Mouse (Mus musculus) heart, embryonic 14.5 days (tissue): Measurements from ENCODE around the gene Rnf34. TPM values are rescaled to one million over a fixed set of nuclear protein-coding genes. Genes with fewer than 3 reads are reported as not detected.

Experiments
- ATAC-seq: fragments of 200-750 bp; cut with Nextera tagmentation; 2 replicates; pipeline ENCODE4 v1.8.0; 2017; ENCODE audit warnings: low read depth, moderate TSS enrichment; ENCODE audit not compliant: insufficient number of reproducible peaks, insufficient read depth, low FRiP score
- H3K27ac ChIP-seq, 2 experiments: fragments of 200-500 bp in 1 of 2; fragments of 300-500 bp in 1 of 2; sonication (generic) in 1 of 2; replicated peaks in 1 of 2; 2 replicates each; pipeline ENCODE4 v1.5.1; 2012 to 2014; ENCODE audit warnings: low read depth in 2 of 2, low read length in 2 of 2, control low read depth in 1 of 2, mild to moderate bottlenecking in 1 of 2, mixed read lengths in 1 of 2; ENCODE audit not compliant: control insufficient read depth in 1 of 2, insufficient read depth in 1 of 2
- H3K27me3 ChIP-seq: fragments of 300-500 bp; sonication (generic); 2 replicates; pipeline ENCODE4 v1.6.1; 2014; ENCODE audit warnings: mild to moderate bottlenecking, low read length, control low read depth; ENCODE audit not compliant: control insufficient read depth, insufficient read depth
- H3K36me3 ChIP-seq: fragments of 300-500 bp; sonication (generic); 2 replicates; pipeline ENCODE4 v1.6.1; 2014; ENCODE audit warnings: mild to moderate bottlenecking, control low read depth, low read length, mixed read lengths; ENCODE audit not compliant: control insufficient read depth, insufficient read depth
- H3K4me1 ChIP-seq, 2 experiments: fragments of 200-500 bp in 1 of 2; fragments of 300-500 bp in 1 of 2; sonication (generic) in 1 of 2; 2 replicates each; pipeline ENCODE4 v1.6.1; 2012 to 2014; ENCODE audit warnings: low read length in 2 of 2, control low read depth in 1 of 2, mixed read lengths in 1 of 2; ENCODE audit not compliant: control insufficient read depth in 2 of 2, insufficient read depth in 2 of 2
- H3K4me2 ChIP-seq: fragments of 300-500 bp; sonication (generic); 2 replicates; pipeline ENCODE4 v1.6.1; 2014; ENCODE audit warnings: mild to moderate bottlenecking, low read length
- H3K4me3 ChIP-seq, 2 experiments: fragments of 200-500 bp in 1 of 2; fragments of 300-500 bp in 1 of 2; sonication (generic) in 1 of 2; 2 replicates each; pipeline ENCODE4 v1.5.1; 2012 to 2014; ENCODE audit warnings: low read length in 2 of 2, mild to moderate bottlenecking in 2 of 2, control low read depth in 1 of 2, low read depth in 1 of 2, moderate library complexity in 1 of 2; ENCODE audit not compliant: control insufficient read depth in 1 of 2, insufficient read depth in 1 of 2
- H3K9ac ChIP-seq: fragments of 300-500 bp; sonication (generic); 2 replicates; pipeline ENCODE4 v1.6.1; 2014; ENCODE audit warnings: mild to moderate bottlenecking, low read length
- H3K9me3 ChIP-seq: fragments of 300-500 bp; sonication (generic); 2 replicates; pipeline ENCODE4 v1.6.1; 2016; ENCODE audit warnings: low read length, control low read depth; ENCODE audit not compliant: control insufficient read depth
- WGBS: fragments of 180-500 bp; shearing (Covaris S2); extraction: QIAGEN DNeasy Blood & Tissue Kit; methylation state at CpG from one replicate; pipeline ENCODE4 v1.1.7; 2014; 5-methylcytosine and 5-hydroxymethylcytosine counted together
- polyA plus RNA-seq: library from polyadenylated mRNA; unstranded; fragments of >200 nt; fragmentation: Nextera tagmentation; extraction: Ambion mirVana; gene quantifications from 2 replicates; pipeline ENCODE4 v1.2.1, GENCODE M21; 2014

The Rnf34 gene
- 30.1 and 34.7 TPM in 2 replicates for polyA plus RNA-seq

- Histone ChIP-seq H3K36me3 (no peaks in the 10 kb centered on the region), H3K4me3 (peak within 1 kb of the TSS; percentile 92 to 99), H3K4me2 (peak within 1 kb of the TSS; percentile 87), H3K27me3 (no peaks in the 10 kb centered on the region), H3K9ac (peak within 1 kb of the TSS; percentile 98), H3K9me3 (no peaks in the 10 kb centered on the region), H3K4me1 (peaks cover 5 to 15% of the 10 kb centered on the region in 2 experiments; a peak in 3 of 4 replicates), H3K27ac (peak within 1 kb of the TSS; percentile 94 to 99)
- peak; percentile 99 for ATAC-seq
- WGBS: 2% methylated on average over 59 of the region's 61 CpGs
Observed at GRCm38 (mm10) chr5:122849521-122850318, at the start of gene Rnf34. TSS of gene Rnf34 (plus strand) at chr5:122850048.

GRCm38 (mm10) chr5:122800345-122801010, 49.4 kb upstream of the Rnf34 start:
- H3K27ac ChIP-seq: peak overlapping the region; percentile 57 to 67
- peak; percentile 67; the same call in 1 of the 2 replicates for ATAC-seq
- H3K9me3 ChIP-seq: no peaks in the 10 kb centered on the region
- no peak overlapping the region for H3K4me3 ChIP-seq
- WGBS: 40% methylated on average over 13 of the region's 13 CpGs
- peaks cover 95% of the 10 kb centered on the region for H3K36me3 ChIP-seq
- no peak overlapping the region for H3K9ac ChIP-seq
- no peak overlapping the region for H3K4me2 ChIP-seq
- H3K27me3 ChIP-seq: no peaks in the 10 kb centered on the region
- H3K4me1 ChIP-seq: peaks cover 22 to 55% of the 10 kb centered on the region in 2 experiments

- Histone ChIP-seq H3K9me3 (no peaks in the 10 kb centered on the region), H3K4me2 (no peak overlapping the region), H3K4me1 (peaks cover 22 to 55% of the 10 kb centered on the region in 2 experiments), H3K27ac (peak overlapping the region in 1 of 2 experiments; percentile 73; a peak in 2 of 4 replicates), H3K27me3 (no peaks in the 10 kb centered on the region), H3K9ac (no peak overlapping the region), H3K4me3 (no peak overlapping the region), H3K36me3 (peaks cover 95% of the 10 kb centered on the region)
- ATAC-seq: no peak
- 93% methylated on average over 8 of the region's 8 CpGs for WGBS
Observed at GRCm38 (mm10) chr5:122801684-122802083, 48.2 kb upstream of the Rnf34 start.

GRCm38 (mm10) chr5:122802706-122803105, 47.1 kb upstream of the Rnf34 start:
- peaks cover 97% of the 10 kb centered on the region for H3K36me3 ChIP-seq
- no peak overlapping the region for H3K9ac ChIP-seq
- no peak overlapping the region for H3K4me3 ChIP-seq
- H3K4me2 ChIP-seq: no peak overlapping the region
- H3K9me3 ChIP-seq: no peaks in the 10 kb centered on the region
- peak overlapping the region; percentile 71 to 73 for H3K27ac ChIP-seq
- 54% methylated on average over 9 of the region's 9 CpGs for WGBS
- ATAC-seq: no peak
- no peaks in the 10 kb centered on the region for H3K27me3 ChIP-seq
- peaks cover 22 to 55% of the 10 kb centered on the region in 2 experiments for H3K4me1 ChIP-seq

- Histone ChIP-seq H3K4me1 (peaks cover 6 to 30% of the 10 kb centered on the region in 2 experiments), H3K4me3 (no peak overlapping the region), H3K9ac (no peak overlapping the region), H3K27me3 (no peaks in the 10 kb centered on the region), H3K36me3 (peaks cover 97% of the 10 kb centered on the region), H3K9me3 (no peaks in the 10 kb centered on the region), H3K27ac (no peak overlapping the region), H3K4me2 (no peak overlapping the region)
- WGBS: 61% methylated on average over 3 of the region's 3 CpGs
- ATAC-seq: no peak
Observed at GRCm38 (mm10) chr5:122805503-122805902, 44.3 kb upstream of the Rnf34 start.

- WGBS: over 99% methylated on average over 9 of the region's 9 CpGs
- Histone ChIP-seq H3K9me3 (no peaks in the 10 kb centered on the region), H3K36me3 (peaks cover 96% of the 10 kb centered on the region), H3K27me3 (no peaks in the 10 kb centered on the region), H3K4me1 (no peaks in the 10 kb centered on the region), H3K27ac (no peak overlapping the region), H3K9ac (no peak overlapping the region), H3K4me2 (no peak overlapping the region), H3K4me3 (no peak overlapping the region)
- no peak for ATAC-seq
Observed at GRCm38 (mm10) chr5:122811364-122812079, 38.3 kb upstream of the Rnf34 start.

- no peaks in the 10 kb centered on the region for H3K9me3 ChIP-seq
- WGBS: 66% methylated on average over 3 of the region's 3 CpGs
- H3K4me2 ChIP-seq: no peak overlapping the region
- H3K4me1 ChIP-seq: no peaks in the 10 kb centered on the region
- peaks cover 96% of the 10 kb centered on the region for H3K36me3 ChIP-seq
- H3K27me3 ChIP-seq: no peaks in the 10 kb centered on the region
- ATAC-seq: no peak
- no peak overlapping the region for H3K9ac ChIP-seq
- no peak overlapping the region for H3K27ac ChIP-seq
- no peak overlapping the region for H3K4me3 ChIP-seq
Observed at GRCm38 (mm10) chr5:122812699-122813098, 37.1 kb upstream of the Rnf34 start.
